Mouse (Mus musculus): ENCODE data around the gene Gm20388.
A peak's percentile ranks its signal among the peaks of the same experiment; 100 is the strongest.

GRCm38 (mm10) chr8:123891883-123892585, 3981.4 kb downstream of the Gm20388 start:
- TF ChIP-seq CTCF (IDR thresholded peaks at IDR 0.05; ENCODE audit: borderline replicate concordance, insufficient read depth, low read depth, low read length) (no peak; the same call in 1 of the 2 replicates), POLR2A (IDR thresholded peaks at IDR 0.05; ENCODE audit: borderline replicate concordance, insufficient read depth, low read length) (peak; percentile 99)
